Mouse (Mus musculus): Measurements from ENCODE around the gene Susd6.

DNA sequence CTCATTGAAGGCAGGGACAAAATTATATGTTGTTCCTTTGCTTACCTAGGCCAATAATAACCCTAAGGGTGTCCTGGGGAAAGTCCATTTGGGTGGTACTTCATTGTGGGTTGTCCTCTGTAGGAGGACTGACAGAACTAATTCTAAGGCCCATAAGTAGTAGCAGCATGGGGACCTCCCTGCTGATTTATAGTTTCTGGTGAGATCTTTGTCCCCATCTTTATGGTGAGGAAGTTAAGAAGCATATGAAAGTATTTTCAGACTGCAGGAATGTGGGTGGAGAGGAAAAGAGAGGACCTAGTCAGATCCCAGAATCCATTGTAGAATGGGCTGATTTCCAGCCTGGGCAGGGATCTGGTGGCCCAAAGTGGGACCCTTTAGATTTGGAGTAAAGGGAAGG lies 48.0 kb downstream of the Susd6 start:
- TF ChIP-seq POLR2A (IDR thresholded peaks at IDR 0.05; ENCODE audit: borderline replicate concordance, insufficient read depth, low read length) (no peak), CTCF (IDR thresholded peaks at IDR 0.05; ENCODE audit: borderline replicate concordance, insufficient read depth, low read depth, low read length) (no peak)

All from cerebellum, adult 2 months (tissue).